ENCODE assay signal across 31 mouse cellular contexts in genomic region chr11:43608440-43608839, GRCm38 (mm10). TPM values are rescaled to one million over a fixed set of nuclear protein-coding genes. Genes with fewer than 3 reads are reported as not detected.
DNase-seq lines count a peak whose midpoint lies in the region; ATAC-seq and TF ChIP-seq lines count a peak whose summit lies in the region.
"Had no signal": no experiment of that assay in that cellular context is flagged by ENCODE, and none has a peak within 500 bp of the region (broad histone marks: within the 10 kb centered on the region; RNA-seq: fewer than 3 reads in every experiment).

No protein-coding gene starts in this region.

- 36% methylated on average over 3 of the region's 3 CpGs for WGBS in forebrain, embryonic 12.5 days
- WGBS in forebrain, embryonic 13.5 days, result 33% methylated on average over 3 of the region's 3 CpGs
- WGBS in midbrain, postnatal 0 days, result 36% methylated on average over 3 of the region's 3 CpGs
- 36% methylated on average over 3 of the region's 3 CpGs for WGBS in midbrain, embryonic 16.5 days
- WGBS in hindbrain, postnatal 0 days, result 21% methylated on average over 3 of the region's 3 CpGs
- WGBS in kidney, embryonic 15.5 days, result 59% methylated on average over 3 of the region's 3 CpGs

- DNase-seq in midbrain, postnatal 0 days (ENCODE audit: low spot score), result peak; percentile 49
- DNase-seq in hindbrain, postnatal 0 days (ENCODE audit: low spot score), result peak; percentile 52
- no peak for DNase-seq in gastrocnemius, postnatal 25 days
- DNase-seq: adrenal gland, postnatal 14 days; cerebellum, adult 8-10 months; cerebellum, postnatal 36 days; embryo, embryonic 11 days; forebrain, postnatal 0 days; heart, postnatal 4 days; kidney, postnatal 36 days; lung, adult 18-20 months; lung, postnatal 10 days; right cerebral cortex, postnatal 4 days; thymus, postnatal 25 days had no signal

- 0 out of 2 replicates have a peak overlapping the region, but pooled peaks have one; percentile 19 for H3K27ac ChIP-seq in forebrain, embryonic 12.5 days
- H3K27ac ChIP-seq in forebrain, embryonic 13.5 days, result no peak overlapping the region
- no peak overlapping the region for H3K27ac ChIP-seq in midbrain, postnatal 0 days (ENCODE audit: low read depth, low read length)
- no peak overlapping the region for H3K27ac ChIP-seq in midbrain, embryonic 16.5 days (ENCODE audit: low read length)
- no peak overlapping the region for H3K27ac ChIP-seq in hindbrain, postnatal 0 days
- H3K27ac ChIP-seq in kidney, embryonic 15.5 days, result no peak overlapping the region
- H3K27ac ChIP-seq: embryonic facial prominence, embryonic 13.5 days; heart, embryonic 10.5 days; limb, embryonic 13.5 days; liver, embryonic 12.5 days had no signal

- H3K9me3 ChIP-seq in forebrain, embryonic 12.5 days, result no peaks in the 10 kb centered on the region
- no peaks in the 10 kb centered on the region for H3K9me3 ChIP-seq in forebrain, embryonic 13.5 days (replicated peaks)
- no peaks in the 10 kb centered on the region for H3K9me3 ChIP-seq in midbrain, postnatal 0 days (ENCODE audit: low read length)
- H3K9me3 ChIP-seq in midbrain, embryonic 16.5 days (replicated peaks; ENCODE audit: control insufficient read depth, low read length, poor library complexity, severe bottlenecking), result no peaks in the 10 kb centered on the region
- no peaks in the 10 kb centered on the region for H3K9me3 ChIP-seq in hindbrain, postnatal 0 days (ENCODE audit: low read length)
- H3K9me3 ChIP-seq in kidney, embryonic 15.5 days (replicated peaks), result no peaks in the 10 kb centered on the region
- H3K9me3 ChIP-seq: embryonic facial prominence, embryonic 13.5 days; heart, embryonic 10.5 days; limb, embryonic 13.5 days; liver, embryonic 12.5 days had no signal

- H3K4me3 ChIP-seq in forebrain, embryonic 12.5 days (replicated peaks), result no peak overlapping the region
- no peak overlapping the region for H3K4me3 ChIP-seq in forebrain, embryonic 13.5 days
- H3K4me3 ChIP-seq in midbrain, postnatal 0 days (ENCODE audit: low read depth, low read length), result no peak overlapping the region
- H3K4me3 ChIP-seq in midbrain, embryonic 16.5 days (ENCODE audit: low read depth, low read length), result no peak overlapping the region
- no peak overlapping the region for H3K4me3 ChIP-seq in hindbrain, postnatal 0 days (ENCODE audit: low read length)
- no peak overlapping the region for H3K4me3 ChIP-seq in kidney, embryonic 15.5 days (replicated peaks)
- H3K4me3 ChIP-seq: embryonic facial prominence, embryonic 13.5 days; erythroblast, embryonic 14.5 days; heart, embryonic 10.5 days; limb, embryonic 13.5 days; liver, embryonic 12.5 days; myocyte had no signal

- ATAC-seq in forebrain, embryonic 12.5 days (ENCODE audit: low FRiP score), result no peak
- no peak for ATAC-seq in forebrain, embryonic 13.5 days
- no peak for ATAC-seq in midbrain, postnatal 0 days (ENCODE audit: low FRiP score)
- no peak for ATAC-seq in midbrain, embryonic 16.5 days
- ATAC-seq in hindbrain, postnatal 0 days, result peak; percentile 39; the same call in 1 of the 2 replicates
- no peak for ATAC-seq in kidney, embryonic 15.5 days (replicated peaks; ENCODE audit: low FRiP score)
- ATAC-seq: forebrain, postnatal 0 days; intestine, postnatal 0 days; liver, embryonic 12.5 days had no signal

- peaks cover 12% of the 10 kb centered on the region for H3K4me1 ChIP-seq in forebrain, embryonic 12.5 days
- peaks cover 24% of the 10 kb centered on the region for H3K4me1 ChIP-seq in forebrain, embryonic 13.5 days
- H3K4me1 ChIP-seq in midbrain, postnatal 0 days (ENCODE audit: insufficient read depth, low read length), result no peaks in the 10 kb centered on the region
- peaks cover 9% of the 10 kb centered on the region for H3K4me1 ChIP-seq in midbrain, embryonic 16.5 days (ENCODE audit: control insufficient read depth, insufficient read depth, low read length)
- H3K4me1 ChIP-seq in hindbrain, postnatal 0 days (ENCODE audit: insufficient read depth, low read length), result no peaks in the 10 kb centered on the region
- peaks cover 20% of the 10 kb centered on the region; the same call in 1 of the 2 replicates for H3K4me1 ChIP-seq in kidney, embryonic 15.5 days
- H3K4me1 ChIP-seq: limb, embryonic 13.5 days had no signal

- no peaks in the 10 kb centered on the region for H3K36me3 ChIP-seq in forebrain, embryonic 12.5 days (replicated peaks)
- H3K36me3 ChIP-seq in forebrain, embryonic 13.5 days (ENCODE audit: poor library complexity, severe bottlenecking), result no peaks in the 10 kb centered on the region
- no peaks in the 10 kb centered on the region for H3K36me3 ChIP-seq in midbrain, postnatal 0 days (ENCODE audit: insufficient read depth, low read length)
- no peaks in the 10 kb centered on the region for H3K36me3 ChIP-seq in midbrain, embryonic 16.5 days (ENCODE audit: control insufficient read depth, insufficient read depth, low read length)
- H3K36me3 ChIP-seq in hindbrain, postnatal 0 days (ENCODE audit: insufficient read depth, low read length), result no peaks in the 10 kb centered on the region
- H3K36me3 ChIP-seq in kidney, embryonic 15.5 days, result no peaks in the 10 kb centered on the region
- H3K36me3 ChIP-seq: embryonic facial prominence, embryonic 13.5 days; heart, embryonic 10.5 days; limb, embryonic 13.5 days; liver, embryonic 12.5 days had no signal

- no peak for TF ChIP-seq CTCF in midbrain, postnatal 0 days (IDR thresholded peaks at IDR 0.05)
- TF ChIP-seq CTCF in hindbrain, postnatal 0 days (IDR thresholded peaks at IDR 0.05; ENCODE audit: low read depth), result no peak

- no peak overlapping the region for H3K4me2 ChIP-seq in forebrain, embryonic 12.5 days
- H3K4me2 ChIP-seq in forebrain, embryonic 13.5 days, result no peak overlapping the region
- no peak overlapping the region for H3K4me2 ChIP-seq in midbrain, postnatal 0 days (ENCODE audit: low read depth, low read length, poor library complexity, severe bottlenecking)
- no peak overlapping the region for H3K4me2 ChIP-seq in midbrain, embryonic 16.5 days (ENCODE audit: low read length)
- H3K4me2 ChIP-seq in hindbrain, postnatal 0 days (ENCODE audit: low read depth, low read length), result no peak overlapping the region
- H3K4me2 ChIP-seq in kidney, embryonic 15.5 days, result no peak overlapping the region
- H3K4me2 ChIP-seq: embryonic facial prominence, embryonic 13.5 days; limb, embryonic 13.5 days; liver, embryonic 12.5 days; midbrain, embryonic 11.5 days had no signal

- H3K9ac ChIP-seq in forebrain, embryonic 12.5 days, result no peak overlapping the region
- H3K9ac ChIP-seq in forebrain, embryonic 13.5 days, result no peak overlapping the region
- H3K9ac ChIP-seq in midbrain, postnatal 0 days (replicated peaks; ENCODE audit: low read length, poor library complexity, severe bottlenecking), result no peak overlapping the region
- no peak overlapping the region for H3K9ac ChIP-seq in midbrain, embryonic 16.5 days (ENCODE audit: low read depth, low read length)
- H3K9ac ChIP-seq in hindbrain, postnatal 0 days (replicated peaks; ENCODE audit: low read length), result no peak overlapping the region
- no peak overlapping the region for H3K9ac ChIP-seq in kidney, embryonic 15.5 days
- H3K9ac ChIP-seq: embryonic facial prominence, embryonic 13.5 days; forebrain, postnatal 0 days; limb, embryonic 13.5 days; liver, embryonic 12.5 days had no signal

- no peaks in the 10 kb centered on the region for H3K27me3 ChIP-seq in forebrain, embryonic 12.5 days
- no peaks in the 10 kb centered on the region for H3K27me3 ChIP-seq in forebrain, embryonic 13.5 days
- no peaks in the 10 kb centered on the region for H3K27me3 ChIP-seq in midbrain, postnatal 0 days (ENCODE audit: insufficient read depth, low read length)
- no peaks in the 10 kb centered on the region for H3K27me3 ChIP-seq in midbrain, embryonic 16.5 days (ENCODE audit: control insufficient read depth, insufficient read depth, low read depth, low read length)
- no peaks in the 10 kb centered on the region for H3K27me3 ChIP-seq in hindbrain, postnatal 0 days (ENCODE audit: insufficient read depth, low read length)
- H3K27me3 ChIP-seq in kidney, embryonic 15.5 days, result no peaks in the 10 kb centered on the region
- H3K27me3 ChIP-seq: embryonic facial prominence, embryonic 13.5 days; limb, embryonic 13.5 days; liver, embryonic 12.5 days had no signal

RNA-seq across cellular contexts. Expression of gene Fabp6, which starts 7.1 kb away (rescaled TPM):
- polyA plus RNA-seq in forebrain, embryonic 12.5 days (2016; fragmentation: Nextera tagmentation; extraction: Ambion mirVana), result not detected in 2 replicates
- not detected in 2 replicates for polyA plus RNA-seq in forebrain, embryonic 13.5 days (2015; fragmentation: Nextera tagmentation; extraction: Ambion mirVana)
- total RNA-seq in midbrain, postnatal 0 days (2014; rRNA removed), result not detected in 2 replicates
- polyA plus RNA-seq in midbrain, postnatal 0 days (2015; fragmentation: Nextera tagmentation; extraction: Ambion mirVana), result not detected in 2 replicates
- not detected in 2 replicates for polyA plus RNA-seq in midbrain, embryonic 16.5 days (2015; fragmentation: Nextera tagmentation; extraction: Ambion mirVana)
- not detected in 2 replicates for total RNA-seq in hindbrain, postnatal 0 days (2014; rRNA removed)
- not detected in 2 replicates for polyA plus RNA-seq in hindbrain, postnatal 0 days (2015; fragmentation: Nextera tagmentation; extraction: Ambion mirVana)
- not detected in 2 replicates for polyA plus RNA-seq in kidney, embryonic 15.5 days (2015; fragmentation: Nextera tagmentation; extraction: Ambion mirVana)
- not detected for total RNA-seq in gastrocnemius, postnatal 25 days (2021)
- total RNA-seq: adrenal gland, postnatal 14 days; forebrain, postnatal 0 days; gastrocnemius, adult 18-20 months; granulocyte monocyte progenitor cell, adult 5-6 weeks; heart, postnatal 4 days; left cerebral cortex, postnatal 25 days had no signal
- polyA plus RNA-seq: embryonic facial prominence, embryonic 13.5 days; erythroblast, embryonic 14.5 days; forebrain, postnatal 0 days; heart, embryonic 10.5 days; kidney, embryonic 14.5 days; limb, embryonic 13.5 days; liver, embryonic 12.5 days; midbrain, embryonic 11.5 days; myocyte; stomach, embryonic 14.5 days had no signal

RNA-seq across cellular contexts. Expression of gene 4933415A04Rik, which starts 21.6 kb away (rescaled TPM):
- 5.8 and 6.1 TPM in 2 replicates for polyA plus RNA-seq in forebrain, embryonic 12.5 days (2016; fragmentation: Nextera tagmentation; extraction: Ambion mirVana)
- polyA plus RNA-seq in forebrain, embryonic 13.5 days (2015; fragmentation: Nextera tagmentation; extraction: Ambion mirVana), result 4.8 TPM in 2 replicates
- total RNA-seq in midbrain, postnatal 0 days (2014; rRNA removed), result 0.27 and 0.85 TPM in 2 replicates
- 1.6 and 2.3 TPM in 2 replicates for polyA plus RNA-seq in midbrain, postnatal 0 days (2015; fragmentation: Nextera tagmentation; extraction: Ambion mirVana)
- polyA plus RNA-seq in midbrain, embryonic 16.5 days (2015; fragmentation: Nextera tagmentation; extraction: Ambion mirVana), result 3.0 and 3.2 TPM in 2 replicates
- total RNA-seq in hindbrain, postnatal 0 days (2014; rRNA removed), result 0.14 and 0.99 TPM in 2 replicates
- 2.6 and 2.9 TPM in 2 replicates for polyA plus RNA-seq in hindbrain, postnatal 0 days (2015; fragmentation: Nextera tagmentation; extraction: Ambion mirVana)
- 7.0 and 8.2 TPM in 2 replicates for polyA plus RNA-seq in kidney, embryonic 15.5 days (2015; fragmentation: Nextera tagmentation; extraction: Ambion mirVana)
- total RNA-seq in gastrocnemius, postnatal 25 days (2021), result not detected
- total RNA-seq: granulocyte monocyte progenitor cell, adult 5-6 weeks had no signal
- polyA plus RNA-seq: erythroblast, embryonic 14.5 days; myocyte had no signal
